Mouse (Mus musculus) heart, postnatal 0 days (tissue): ENCODE measurements around the gene Rgs13. TPM values are rescaled to one million over a fixed set of nuclear protein-coding genes. Genes with fewer than 3 reads are reported as not detected.

Source experiments
- ATAC-seq: fragments of 200-750 bp; cut with Nextera tagmentation; 2 replicates; pipeline ENCODE4 v1.8.0; 2017; ENCODE audit warnings: low read depth, moderate number of reproducible peaks, moderate library complexity; ENCODE audit not compliant: insufficient read depth
- DNase-seq: peaks from one replicate; pipeline ENCODE4 v3.0.0-alpha.2; 2016; ENCODE audit warnings: low spot score
- H3K27ac ChIP-seq: fragments of 300-500 bp; sonication (generic); 2 replicates; pipeline ENCODE4 v1.5.1; 2014; ENCODE audit warnings: low read depth, mild to moderate bottlenecking
- H3K27me3 ChIP-seq: fragments of 300-500 bp; sonication (generic); 2 replicates; pipeline ENCODE4 v1.6.1; 2014; ENCODE audit warnings: low read length, mixed read lengths; ENCODE audit not compliant: control insufficient read depth, insufficient read depth
- H3K36me3 ChIP-seq: fragments of 300-500 bp; sonication (generic); replicated peaks from 2 replicates; pipeline ENCODE4 v1.6.1; 2014; ENCODE audit warnings: low read length, mixed read lengths; ENCODE audit not compliant: control insufficient read depth, insufficient read depth
- H3K4me1 ChIP-seq: fragments of 300-500 bp; sonication (generic); 2 replicates; pipeline ENCODE4 v1.6.1; 2014; ENCODE audit warnings: antibody characterized with exemption; ENCODE audit not compliant: control insufficient read depth, insufficient read depth
- H3K4me2 ChIP-seq: fragments of 300-500 bp; sonication (generic); 2 replicates; pipeline ENCODE4 v1.6.1; 2014; ENCODE audit warnings: low read depth, mild to moderate bottlenecking, low read length, moderate library complexity
- H3K4me3 ChIP-seq: fragments of 300-500 bp; sonication (generic); 2 replicates; pipeline ENCODE4 v1.5.1; 2014; ENCODE audit warnings: low read depth, low read length
- H3K9ac ChIP-seq: fragments of 300-500 bp; sonication (generic); replicated peaks from 2 replicates; pipeline ENCODE4 v1.6.1; 2014; ENCODE audit warnings: low read depth, low read length, mixed read lengths
- H3K9me3 ChIP-seq: fragments of 300-500 bp; sonication (generic); replicated peaks from 2 replicates; pipeline ENCODE4 v1.6.1; 2016; ENCODE audit warnings: low read length; ENCODE audit not compliant: control insufficient read depth
- CTCF ChIP-seq: IDR thresholded peaks from 2 replicates; pipeline ENCODE4 v1.5.1; 2016; ENCODE audit warnings: antibody characterized with exemption, control low read depth, low read depth
- EP300 ChIP-seq: IDR thresholded peaks from 2 replicates; pipeline ENCODE4 v1.6.1; 2016; ENCODE audit warnings: antibody characterized with exemption, low read depth
- WGBS: fragments of 180-500 bp; shearing (Covaris S2); extraction: QIAGEN DNeasy Blood & Tissue Kit; methylation state at CpG from one replicate; pipeline ENCODE4 v1.1.7; 2014; 5-methylcytosine and 5-hydroxymethylcytosine counted together
- polyA plus RNA-seq: library from polyadenylated mRNA; unstranded; fragments of >200 nt; fragmentation: Nextera tagmentation; extraction: Ambion mirVana; gene quantifications from 2 replicates; pipeline ENCODE4 v1.2.1, GENCODE M21; 2015
- total RNA-seq: library from RNA; depleted of rRNA; stranded (reverse); fragments of >200 nt; gene quantifications from 2 replicates; pipeline ENCODE4 v1.2.3, GENCODE M21; 2014; ENCODE audit warnings: low replicate concordance

Rgs13 gene
- total and polyA plus RNA-seq, 2 experiments from 2014 or later, result 0.23 TPM; not detected in 1

DNA sequence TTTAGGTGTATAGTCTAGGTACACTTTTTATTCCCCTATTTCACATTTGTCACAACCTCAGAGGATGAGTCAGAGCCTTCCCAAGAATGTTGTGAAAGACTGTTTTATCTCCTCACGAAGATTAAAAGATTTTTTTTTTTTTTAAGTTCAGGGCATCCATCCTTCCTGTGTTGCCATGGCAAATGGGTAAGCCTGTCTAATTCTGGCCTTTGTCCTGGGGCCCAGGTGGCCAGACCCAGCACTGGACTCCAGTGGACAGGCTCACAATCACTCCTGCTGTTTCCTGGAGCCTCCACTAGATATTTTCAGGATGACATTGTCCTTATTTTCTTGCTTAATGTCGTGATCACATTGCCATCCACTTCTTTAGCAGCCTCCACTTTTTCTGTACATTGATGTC lies 57.7 kb downstream of the Rgs13 start:
- H3K9me3 ChIP-seq, result no peaks in the 10 kb centered on the region
- H3K27me3 ChIP-seq, result no peaks in the 10 kb centered on the region
- H3K9ac ChIP-seq, result no peak overlapping the region
- H3K4me2 ChIP-seq, result no peak overlapping the region
- no peaks in the 10 kb centered on the region for H3K36me3 ChIP-seq
- ATAC-seq, result no peak
- TF ChIP-seq CTCF (no peak), EP300 (no peak)
- no peak overlapping the region for H3K27ac ChIP-seq
- no peak overlapping the region for H3K4me3 ChIP-seq
- DNase-seq, result no peak
- 44% methylated on average over 2 of the region's 2 CpGs for WGBS
- no peaks in the 10 kb centered on the region for H3K4me1 ChIP-seq

DNA sequence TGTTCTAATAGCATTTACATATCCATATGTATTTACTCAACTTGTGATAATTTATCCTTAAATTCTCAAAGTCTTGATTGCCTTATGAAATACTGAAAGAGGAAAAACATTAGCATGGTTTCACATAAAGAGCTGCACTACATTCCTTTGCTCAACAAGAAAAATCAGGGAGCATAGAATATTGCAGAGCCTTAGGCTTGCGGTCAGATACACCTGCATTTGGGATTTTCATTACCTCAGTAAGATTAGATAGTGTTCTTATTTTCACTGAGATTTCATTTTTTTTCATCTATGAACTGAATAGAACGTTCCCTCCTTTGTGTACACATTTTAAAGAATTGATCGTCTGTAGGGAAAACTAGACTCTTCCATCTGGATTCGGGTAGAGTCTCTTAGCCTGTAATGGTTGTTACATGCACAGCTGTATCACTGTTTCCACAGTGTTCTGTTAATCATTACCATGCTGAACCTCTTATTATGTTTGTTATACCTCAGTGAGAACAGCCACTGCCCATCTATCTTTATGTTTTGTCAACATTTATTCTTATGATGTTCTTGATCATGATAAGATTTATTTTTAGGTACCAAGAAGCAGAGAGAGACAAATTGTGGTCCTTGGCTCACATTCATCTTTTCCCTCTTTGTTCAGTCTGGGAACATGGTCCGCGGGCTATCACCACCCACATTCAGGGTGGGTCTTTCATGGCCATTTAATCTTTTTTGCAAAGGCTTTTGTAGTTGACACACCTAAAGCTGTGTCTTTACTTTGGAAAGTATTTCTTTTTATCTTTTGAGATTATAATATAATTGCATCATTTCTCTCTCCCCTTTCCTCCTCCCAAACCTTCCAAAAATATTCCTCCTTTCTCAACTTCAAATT lies 61.1 kb downstream of the Rgs13 start:
- no peak for DNase-seq
- TF ChIP-seq EP300 (no peak), CTCF (no peak)
- H3K27me3 ChIP-seq, result no peaks in the 10 kb centered on the region
- no peaks in the 10 kb centered on the region for H3K9me3 ChIP-seq
- H3K27ac ChIP-seq, result no peak overlapping the region
- no peaks in the 10 kb centered on the region for H3K4me1 ChIP-seq
- ATAC-seq, result no peak
- no peak overlapping the region for H3K4me2 ChIP-seq
- whole genome bisulfite sequencing, result 90% methylated on average over 6 of the region's 6 CpGs
- H3K36me3 ChIP-seq, result no peaks in the 10 kb centered on the region
- H3K9ac ChIP-seq, result no peak overlapping the region
- H3K4me3 ChIP-seq, result no peak overlapping the region

- WGBS, result 72% methylated on average over 6 of the region's 6 CpGs
- Histone ChIP-seq H3K4me2 (no peak overlapping the region), H3K4me3 (no peak overlapping the region), H3K9ac (no peak overlapping the region), H3K27me3 (no peaks in the 10 kb centered on the region), H3K27ac (no peak overlapping the region), H3K36me3 (no peaks in the 10 kb centered on the region), H3K9me3 (no peaks in the 10 kb centered on the region), H3K4me1 (no peaks in the 10 kb centered on the region)
- ATAC-seq (no peak), DNase-seq (no peak)
- TF ChIP-seq CTCF (no peak), EP300 (no peak)
Observed at GRCm38 (mm10) chr1:144113438-144114074, 63.6 kb downstream of the Rgs13 start.

GRCm38 (mm10) chr1:144112946-144113345 lies 64.2 kb downstream of the Rgs13 start:
- 47% methylated on average over 2 of the region's 2 CpGs for WGBS
- Histone ChIP-seq H3K27me3 (no peaks in the 10 kb centered on the region), H3K36me3 (no peaks in the 10 kb centered on the region), H3K9me3 (no peaks in the 10 kb centered on the region), H3K4me2 (no peak overlapping the region), H3K9ac (no peak overlapping the region), H3K4me3 (no peak overlapping the region), H3K4me1 (no peaks in the 10 kb centered on the region), H3K27ac (no peak overlapping the region)
- ATAC-seq (no peak), DNase-seq (no peak)
- TF ChIP-seq CTCF (no peak), EP300 (no peak)

GRCm38 (mm10) chr1:144098587-144099258 lies 78.4 kb downstream of the Rgs13 start:
- H3K4me1 ChIP-seq, result peaks cover 4% of the 10 kb centered on the region; the same call in 1 of the 2 replicates
- H3K4me2 ChIP-seq, result no peak overlapping the region
- TF ChIP-seq EP300 (no peak), CTCF (no peak)
- no peak for ATAC-seq
- DNase-seq, result no peak
- no peak overlapping the region for H3K27ac ChIP-seq
- H3K4me3 ChIP-seq, result no peak overlapping the region
- no peaks in the 10 kb centered on the region for H3K9me3 ChIP-seq
- H3K36me3 ChIP-seq, result no peaks in the 10 kb centered on the region
- WGBS, result 65% methylated on average over 1 of the region's 1 CpGs
- H3K9ac ChIP-seq, result no peak overlapping the region
- H3K27me3 ChIP-seq, result no peaks in the 10 kb centered on the region
